Mouse (Mus musculus) forebrain, embryonic 13.5 days (tissue): ENCODE results near the gene Il22ra2. TPM values are rescaled to one million over a fixed set of nuclear protein-coding genes. Genes with fewer than 3 reads are reported as not detected.

Experiments
- ATAC-seq: fragments of 200-750 bp; cut with Nextera tagmentation; 2 replicates; pipeline ENCODE4 v1.8.0; 2017
- H3K27ac ChIP-seq: fragments of 300-500 bp; sonication (generic); 2 replicates; pipeline ENCODE4 v1.5.1; 2015; ENCODE audit warnings: inconsistent platforms, mild to moderate bottlenecking, moderate library complexity
- H3K27me3 ChIP-seq: fragments of 300-500 bp; sonication (generic); 2 replicates; pipeline ENCODE4 v1.6.1; 2015; ENCODE audit warnings: mild to moderate bottlenecking, inconsistent platforms
- H3K36me3 ChIP-seq: fragments of 300-500 bp; sonication (generic); 2 replicates; pipeline ENCODE4 v1.6.1; 2015; ENCODE audit warnings: mild to moderate bottlenecking, inconsistent platforms; ENCODE audit not compliant: poor library complexity, severe bottlenecking
- H3K4me1 ChIP-seq: fragments of 300-500 bp; sonication (generic); 2 replicates; pipeline ENCODE4 v1.6.1; 2015; ENCODE audit warnings: inconsistent platforms
- H3K4me2 ChIP-seq: fragments of 300-500 bp; sonication (generic); 2 replicates; pipeline ENCODE4 v1.6.1; 2015; ENCODE audit warnings: inconsistent platforms, mild to moderate bottlenecking, moderate library complexity
- H3K4me3 ChIP-seq: fragments of 300-500 bp; sonication (generic); 2 replicates; pipeline ENCODE4 v1.5.1; 2015; ENCODE audit warnings: mild to moderate bottlenecking, inconsistent platforms
- H3K9ac ChIP-seq: fragments of 300-500 bp; sonication (generic); 2 replicates; pipeline ENCODE4 v1.6.1; 2015; ENCODE audit warnings: mild to moderate bottlenecking, inconsistent platforms
- H3K9me3 ChIP-seq: fragments of 300-500 bp; sonication (generic); replicated peaks from 2 replicates; pipeline ENCODE4 v1.6.1; 2016; ENCODE audit warnings: inconsistent platforms
- WGBS: fragments of 180-500 bp; shearing (Covaris S2); methylation state at CpG from one replicate; pipeline ENCODE4 v1.1.7; 2015; 5-methylcytosine and 5-hydroxymethylcytosine counted together
- polyA plus RNA-seq: library from polyadenylated mRNA; unstranded; fragments of >200 nt; fragmentation: Nextera tagmentation; extraction: Ambion mirVana; gene quantifications from 2 replicates; pipeline ENCODE4 v1.2.1, GENCODE M21; 2015

Il22ra2 gene
- polyA plus RNA-seq, 1 experiment from 2014 or later, result not detected

GRCm38 (mm10) chr10:19668973-19669372, 47.2 kb downstream of the Il22ra2 start:
- WGBS, result 89% methylated on average over 5 of the region's 5 CpGs
- H3K27ac ChIP-seq, result no peak overlapping the region

GRCm38 (mm10) chr10:19672015-19672414, 50.2 kb downstream of the Il22ra2 start:
- H3K4me3 ChIP-seq, result no peak overlapping the region
- H3K9ac ChIP-seq, result no peak overlapping the region
- H3K27ac ChIP-seq, result no peak overlapping the region
- H3K4me1 ChIP-seq, result no peaks in the 10 kb centered on the region
- H3K27me3 ChIP-seq, result no peaks in the 10 kb centered on the region
- no peak for ATAC-seq
- H3K9me3 ChIP-seq, result no peaks in the 10 kb centered on the region
- H3K36me3 ChIP-seq, result no peaks in the 10 kb centered on the region
- no peak overlapping the region for H3K4me2 ChIP-seq

More at GRCm38 (mm10) chr10:19668973-19669372, 47.2 kb downstream of the Il22ra2 start:
- Histone ChIP-seq H3K9ac (no peak overlapping the region), H3K9me3 (no peaks in the 10 kb centered on the region), H3K4me1 (no peaks in the 10 kb centered on the region), H3K27me3 (no peaks in the 10 kb centered on the region), H3K36me3 (no peaks in the 10 kb centered on the region), H3K4me2 (no peak overlapping the region), H3K4me3 (no peak overlapping the region)
- ATAC-seq, result no peak

GRCm38 (mm10) chr10:19673146-19673545, 51.3 kb downstream of the Il22ra2 start:
- Histone ChIP-seq H3K4me1 (no peaks in the 10 kb centered on the region), H3K36me3 (no peaks in the 10 kb centered on the region), H3K9ac (no peak overlapping the region), H3K9me3 (no peaks in the 10 kb centered on the region), H3K27ac (no peak overlapping the region), H3K4me2 (no peak overlapping the region), H3K4me3 (no peak overlapping the region), H3K27me3 (no peaks in the 10 kb centered on the region)
- 84% methylated on average over 1 of the region's 1 CpGs for WGBS
- no peak for ATAC-seq

Other genes with a start within 250 kb of the Il22ra2 start
- 15.2 and 17.0 TPM in 2 replicates for gene Ifngr1, start 30.0 kb upstream of the Il22ra2 start, polyA plus RNA-seq
- gene Il20ra, start 90.6 kb downstream of the Il22ra2 start, polyA plus RNA-seq, result 0.08 TPM in 1 of 2 replicates, not detected in the other
- 0.19 and 0.50 TPM in 2 replicates for gene Slc35d3, start 229.5 kb downstream of the Il22ra2 start, polyA plus RNA-seq